Mouse (Mus musculus): Measurements from ENCODE around the gene Nab1. TPM values are rescaled to one million over a fixed set of nuclear protein-coding genes. Genes with fewer than 3 reads are reported as not detected.

Nab1 gene
- polyA plus RNA-seq, 1 experiment from 2014 or later: 4.5 TPM

GRCm38 (mm10) chr1:52465830-52466229, 34.6 kb downstream of the Nab1 start:
- no peak overlapping the region for H3K4me3 ChIP-seq
- H3K27ac ChIP-seq (replicated peaks): no peak overlapping the region
- WGBS: 94% methylated on average over 3 of the region's 3 CpGs
- DNase-seq (ENCODE audit: low spot score): no peak
- H3K27me3 ChIP-seq (replicated peaks; ENCODE audit: low read depth, poor library complexity, severe bottlenecking): no peaks in the 10 kb centered on the region
- no peaks in the 10 kb centered on the region for H3K36me3 ChIP-seq (replicated peaks)
- no peaks in the 10 kb centered on the region for H3K9me3 ChIP-seq
- peaks cover 5% of the 10 kb centered on the region for H3K4me1 ChIP-seq

GRCm38 (mm10) chr1:52465264-52465663, 35.2 kb downstream of the Nab1 start:
- WGBS: 82% methylated on average over 3 of the region's 3 CpGs
- Histone ChIP-seq H3K36me3 (replicated peaks) (no peaks in the 10 kb centered on the region), H3K4me3 (no peak overlapping the region), H3K27me3 (replicated peaks; ENCODE audit: low read depth, poor library complexity, severe bottlenecking) (no peaks in the 10 kb centered on the region), H3K4me1 (no peaks in the 10 kb centered on the region), H3K9me3 (no peaks in the 10 kb centered on the region), H3K27ac (replicated peaks) (no peak overlapping the region)
- no peak for DNase-seq (ENCODE audit: low spot score)

DNA sequence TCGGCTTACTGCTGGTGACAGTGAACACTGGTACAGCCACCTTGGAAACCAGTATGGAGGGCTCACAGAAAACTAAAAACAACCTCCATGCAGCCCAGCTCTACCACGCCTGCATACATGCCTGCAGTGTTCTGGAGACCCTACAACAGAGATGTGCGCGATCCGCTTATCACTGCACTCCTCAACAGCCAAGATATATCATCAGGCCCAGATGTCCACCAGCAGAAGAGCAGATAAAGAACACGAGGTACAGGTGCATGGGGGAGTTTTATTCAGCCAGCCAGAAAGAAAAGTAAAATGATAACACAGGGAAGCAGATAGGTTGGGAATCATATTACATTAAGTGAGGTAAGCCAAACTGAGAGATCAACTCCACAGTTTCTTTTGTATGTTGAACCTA, 37.2 kb downstream of the Nab1 start:
- no peak for DNase-seq (ENCODE audit: low spot score)
- Histone ChIP-seq H3K27me3 (replicated peaks; ENCODE audit: low read depth, poor library complexity, severe bottlenecking) (no peaks in the 10 kb centered on the region), H3K36me3 (replicated peaks) (no peaks in the 10 kb centered on the region), H3K4me3 (no peak overlapping the region), H3K9me3 (no peaks in the 10 kb centered on the region), H3K27ac (replicated peaks) (no peak overlapping the region), H3K4me1 (no peaks in the 10 kb centered on the region)
- WGBS: 90% methylated on average over 6 of the region's 6 CpGs

GRCm38 (mm10) chr1:52456571-52456970, 43.9 kb downstream of the Nab1 start:
- H3K27me3 ChIP-seq (replicated peaks; ENCODE audit: low read depth, poor library complexity, severe bottlenecking): no peaks in the 10 kb centered on the region

DNA sequence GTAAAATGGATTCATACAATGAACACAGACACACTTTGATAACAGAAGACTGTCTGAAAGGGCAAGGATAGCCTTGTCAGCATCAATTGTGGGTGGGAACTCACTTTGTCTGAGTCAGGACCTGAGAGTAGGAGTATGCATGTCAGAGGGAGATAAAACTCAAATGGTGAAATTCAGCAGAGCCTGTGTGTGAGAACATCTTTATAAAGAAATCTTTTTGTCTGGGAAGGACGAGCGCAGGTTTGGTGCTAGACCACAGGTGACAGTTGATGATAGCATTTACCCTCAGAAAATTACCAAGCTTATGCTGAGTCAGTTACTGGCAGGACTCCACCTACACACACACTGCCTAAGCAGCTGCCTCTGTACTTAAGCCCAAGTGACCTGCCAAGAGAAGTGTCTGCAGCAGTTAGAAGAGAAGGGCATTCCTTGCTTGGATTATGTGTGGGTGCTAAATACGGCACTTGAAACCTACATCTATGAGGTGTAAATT, 45.9 kb downstream of the Nab1 start:
- 91% methylated on average over 3 of the region's 3 CpGs for WGBS
- no peak for DNase-seq (ENCODE audit: low spot score)
- Histone ChIP-seq H3K36me3 (replicated peaks) (no peaks in the 10 kb centered on the region), H3K4me1 (no peaks in the 10 kb centered on the region), H3K27ac (replicated peaks) (no peak overlapping the region), H3K4me3 (no peak overlapping the region), H3K9me3 (no peaks in the 10 kb centered on the region), H3K27me3 (replicated peaks; ENCODE audit: low read depth, poor library complexity, severe bottlenecking) (no peaks in the 10 kb centered on the region)

More at GRCm38 (mm10) chr1:52456571-52456970, 43.9 kb downstream of the Nab1 start:
- H3K36me3 ChIP-seq (replicated peaks): no peaks in the 10 kb centered on the region
- H3K27ac ChIP-seq (replicated peaks): no peak overlapping the region
- H3K4me3 ChIP-seq: no peak overlapping the region
- no peaks in the 10 kb centered on the region for H3K9me3 ChIP-seq
- 63% methylated on average over 7 of the region's 7 CpGs for WGBS
- no peaks in the 10 kb centered on the region for H3K4me1 ChIP-seq
- peak; percentile 9 for DNase-seq (ENCODE audit: low spot score)

- Histone ChIP-seq H3K9me3 (no peaks in the 10 kb centered on the region), H3K4me3 (no peak overlapping the region), H3K36me3 (replicated peaks) (no peaks in the 10 kb centered on the region), H3K4me1 (no peaks in the 10 kb centered on the region), H3K27me3 (replicated peaks; ENCODE audit: low read depth, poor library complexity, severe bottlenecking) (no peaks in the 10 kb centered on the region), H3K27ac (replicated peaks) (no peak overlapping the region)
- WGBS: 78% methylated on average over 1 of the region's 1 CpGs
- no peak for DNase-seq (ENCODE audit: low spot score)
Observed at GRCm38 (mm10) chr1:52451360-52451759, 49.1 kb downstream of the Nab1 start.

GRCm38 (mm10) chr1:52435856-52436255, 64.6 kb downstream of the Nab1 start:
- H3K27me3 ChIP-seq (replicated peaks; ENCODE audit: low read depth, poor library complexity, severe bottlenecking): no peaks in the 10 kb centered on the region
- no peaks in the 10 kb centered on the region for H3K9me3 ChIP-seq
- no peaks in the 10 kb centered on the region for H3K36me3 ChIP-seq (replicated peaks)
- H3K4me1 ChIP-seq: no peaks in the 10 kb centered on the region
- 70% methylated on average over 6 of the region's 6 CpGs for WGBS
- no peak for DNase-seq (ENCODE audit: low spot score)
- H3K4me3 ChIP-seq: no peak overlapping the region
- no peak overlapping the region for H3K27ac ChIP-seq (replicated peaks)

DNA sequence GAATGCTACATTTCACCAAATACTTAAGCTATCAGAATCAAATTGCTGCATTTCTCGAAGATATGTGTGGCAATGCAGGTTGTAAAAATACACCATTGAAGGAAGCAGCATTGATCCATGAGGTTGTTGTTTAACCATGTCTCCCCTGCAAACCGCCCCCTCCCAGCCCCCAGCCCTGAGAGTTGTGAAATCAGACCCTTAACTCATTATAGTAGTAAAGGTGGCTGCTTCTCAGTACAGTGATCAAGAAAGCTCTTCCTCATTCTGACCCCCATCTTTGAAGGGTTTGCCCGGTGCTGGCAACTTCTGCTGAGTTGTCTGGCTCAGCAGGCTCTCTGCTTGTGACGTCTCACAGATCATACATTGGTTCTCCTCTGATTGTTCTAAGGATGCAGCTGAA, 66.4 kb downstream of the Nab1 start:
- Histone ChIP-seq H3K4me3 (no peak overlapping the region), H3K36me3 (replicated peaks) (no peaks in the 10 kb centered on the region), H3K9me3 (no peaks in the 10 kb centered on the region), H3K27ac (replicated peaks) (no peak overlapping the region), H3K27me3 (replicated peaks; ENCODE audit: low read depth, poor library complexity, severe bottlenecking) (no peaks in the 10 kb centered on the region), H3K4me1 (no peaks in the 10 kb centered on the region)
- no peak for DNase-seq (ENCODE audit: low spot score)
- whole genome bisulfite sequencing: 81% methylated on average over 4 of the region's 4 CpGs

GRCm38 (mm10) chr1:52431806-52432205, 68.7 kb downstream of the Nab1 start:
- no peak overlapping the region for H3K27ac ChIP-seq (replicated peaks)
- H3K9me3 ChIP-seq: no peaks in the 10 kb centered on the region
- H3K4me3 ChIP-seq: no peak overlapping the region
- no peaks in the 10 kb centered on the region for H3K27me3 ChIP-seq (replicated peaks; ENCODE audit: low read depth, poor library complexity, severe bottlenecking)
- no peak for DNase-seq (ENCODE audit: low spot score)
- no peaks in the 10 kb centered on the region for H3K36me3 ChIP-seq (replicated peaks)
- WGBS: 85% methylated on average over 8 of the region's 8 CpGs
- no peaks in the 10 kb centered on the region for H3K4me1 ChIP-seq

DNA sequence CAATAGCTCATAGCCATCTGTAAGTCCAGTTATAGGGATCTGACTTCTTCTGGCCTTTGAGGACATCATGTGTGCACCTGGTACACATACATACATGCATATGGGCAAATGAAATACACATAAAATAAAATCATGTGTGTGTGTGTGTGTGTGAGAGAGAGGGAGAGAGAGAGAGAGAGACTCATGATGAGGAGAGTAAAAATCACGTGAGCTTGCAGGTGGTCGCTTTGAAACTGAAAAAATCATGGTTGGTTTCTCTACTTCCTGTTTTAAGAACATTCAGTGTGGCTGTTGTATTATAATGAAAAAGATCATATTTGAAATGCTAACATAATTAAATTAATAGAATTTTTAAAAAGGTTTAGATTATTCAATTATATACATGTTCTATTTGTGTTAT, 69.9 kb downstream of the Nab1 start:
- no peaks in the 10 kb centered on the region for H3K36me3 ChIP-seq (replicated peaks)
- no peaks in the 10 kb centered on the region for H3K9me3 ChIP-seq
- no peak for DNase-seq (ENCODE audit: low spot score)
- no peak overlapping the region for H3K4me3 ChIP-seq
- no peaks in the 10 kb centered on the region for H3K27me3 ChIP-seq (replicated peaks; ENCODE audit: low read depth, poor library complexity, severe bottlenecking)
- WGBS: 86% methylated on average over 2 of the region's 2 CpGs
- H3K27ac ChIP-seq (replicated peaks): no peak overlapping the region
- H3K4me1 ChIP-seq: no peaks in the 10 kb centered on the region

- no peak for DNase-seq (ENCODE audit: low spot score)
- H3K27me3 ChIP-seq (replicated peaks; ENCODE audit: low read depth, poor library complexity, severe bottlenecking): no peaks in the 10 kb centered on the region
- no peaks in the 10 kb centered on the region for H3K9me3 ChIP-seq
- WGBS: 94% methylated on average over 1 of the region's 1 CpGs
- no peaks in the 10 kb centered on the region for H3K4me1 ChIP-seq
- H3K4me3 ChIP-seq: no peak overlapping the region
- no peak overlapping the region for H3K27ac ChIP-seq (replicated peaks)
- H3K36me3 ChIP-seq (replicated peaks): no peaks in the 10 kb centered on the region
Observed at GRCm38 (mm10) chr1:52430116-52430515, 70.4 kb downstream of the Nab1 start.

- Histone ChIP-seq H3K4me3 (no peak overlapping the region), H3K9me3 (no peaks in the 10 kb centered on the region), H3K36me3 (replicated peaks) (no peaks in the 10 kb centered on the region), H3K27me3 (replicated peaks; ENCODE audit: low read depth, poor library complexity, severe bottlenecking) (no peaks in the 10 kb centered on the region), H3K27ac (replicated peaks) (no peak overlapping the region), H3K4me1 (no peaks in the 10 kb centered on the region)
- DNase-seq (ENCODE audit: low spot score): no peak
- WGBS: 79% methylated on average over 2 of the region's 2 CpGs
Observed at GRCm38 (mm10) chr1:52427841-52428464, 72.5 kb downstream of the Nab1 start.

- 74% methylated on average over 1 of the region's 1 CpGs for WGBS
- no peak for DNase-seq (ENCODE audit: low spot score)
- Histone ChIP-seq H3K27ac (replicated peaks) (no peak overlapping the region), H3K36me3 (replicated peaks) (no peaks in the 10 kb centered on the region), H3K4me1 (no peaks in the 10 kb centered on the region), H3K9me3 (no peaks in the 10 kb centered on the region), H3K27me3 (replicated peaks; ENCODE audit: low read depth, poor library complexity, severe bottlenecking) (no peaks in the 10 kb centered on the region), H3K4me3 (no peak overlapping the region)
Observed at GRCm38 (mm10) chr1:52423846-52424245, 76.6 kb downstream of the Nab1 start.

Data from embryonic facial prominence, embryonic 10.5 days (tissue).